Mouse (Mus musculus): ENCODE measurements around the gene Chad.

DNA sequence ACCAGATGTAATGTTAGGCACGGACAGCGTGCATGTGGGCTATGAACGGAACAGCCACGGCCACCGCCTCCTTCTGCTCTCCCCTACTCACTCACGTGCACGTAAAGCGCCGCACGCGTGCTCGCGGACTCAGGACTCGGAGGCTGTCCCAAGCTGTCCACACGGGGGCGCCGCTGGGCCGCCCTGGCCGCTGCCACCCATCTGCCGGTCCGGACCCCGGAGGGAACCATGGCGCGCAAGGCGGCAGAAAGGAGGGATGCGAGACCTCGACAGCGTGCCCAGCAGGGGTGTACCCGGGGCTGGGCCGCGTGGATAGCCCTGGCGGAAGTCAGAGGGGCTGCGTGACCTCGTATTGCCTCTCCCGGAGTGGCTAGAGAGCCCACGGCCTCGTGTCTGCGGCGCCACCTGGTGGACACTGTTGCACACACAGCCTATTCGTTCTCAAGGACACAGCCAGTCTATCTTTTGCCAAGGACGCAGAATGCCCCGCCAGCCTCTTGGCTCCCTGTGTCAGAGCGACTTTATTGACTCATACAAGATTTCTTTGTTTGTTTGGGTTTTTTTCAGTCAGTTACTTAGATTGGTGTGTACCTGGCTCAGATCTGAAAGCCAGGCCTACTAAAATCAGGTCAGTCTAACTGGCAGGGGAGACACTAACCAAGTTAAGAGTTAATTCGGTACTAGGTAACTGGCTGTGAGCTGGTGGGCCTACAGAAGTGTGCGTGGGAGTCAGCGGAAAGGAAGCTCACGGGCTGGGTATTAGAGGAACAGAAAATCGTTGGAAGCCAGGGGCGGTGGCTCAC lies 15.8 kb upstream of the Chad start, which contains the start of gene Rsad1:
- TF ChIP-seq ZC3H11A (IDR thresholded peaks at IDR 0.05; ENCODE audit: borderline replicate concordance, low read depth, low read length) (no peak), HCFC1 (IDR thresholded peaks at IDR 0.05; ENCODE audit: borderline replicate concordance, insufficient read depth, low read length) (no peak), ZNF384 (IDR thresholded peaks at IDR 0.05; ENCODE audit: low read depth, low read length) (no peak), CHD2 (IDR thresholded peaks at IDR 0.05; ENCODE audit: low read depth, low read length) (no peak)

All from ES-E14 (cell line).